Mouse (Mus musculus) thymus, adult 2 months (tissue): ENCODE data around the gene Cnot10.

Experiments used
- CTCF ChIP-seq: fragments of 200-500 bp; IDR thresholded peaks from 2 replicates; pipeline ENCODE4 v1.5.1; 2012; ENCODE audit warnings: mild to moderate bottlenecking, control low read depth, low read length, moderate library complexity, borderline replicate concordance; ENCODE audit not compliant: control insufficient read depth, poor library complexity, insufficient read depth; ENCODE audit errors: extremely low read depth
- POLR2A ChIP-seq: fragments of 200-500 bp; IDR thresholded peaks from 2 replicates; pipeline ENCODE4 v1.6.1; 2012; ENCODE audit warnings: mild to moderate bottlenecking, low read length, control low read depth, moderate library complexity; ENCODE audit not compliant: control insufficient read depth, poor library complexity, insufficient read depth; ENCODE audit errors: extremely low read depth

DNA sequence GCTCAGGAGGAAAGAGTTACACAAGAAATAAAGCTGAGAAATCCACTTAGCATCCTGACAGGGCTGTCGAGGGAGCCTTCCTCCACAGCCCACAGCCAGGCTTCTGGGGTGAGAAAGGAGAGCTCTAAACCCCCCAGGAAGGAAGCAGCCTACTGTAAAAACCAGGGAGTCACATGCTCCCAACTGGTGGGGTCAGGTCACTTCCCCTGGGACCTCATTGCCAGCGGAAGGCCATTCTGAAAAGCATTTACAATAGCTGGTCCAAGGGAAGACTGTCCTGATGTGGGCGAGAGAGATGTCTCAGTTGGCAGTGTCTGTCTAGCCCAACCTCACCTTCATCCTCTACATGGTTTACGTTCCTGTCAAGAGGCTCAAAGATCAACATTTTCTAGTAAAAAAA lies 91.5 kb downstream of the Cnot10 start:
- TF ChIP-seq CTCF (no peak), POLR2A (no peak)
